Mouse (Mus musculus): ENCODE results near the gene C730034F03Rik. TPM values are rescaled to one million over a fixed set of nuclear protein-coding genes. Genes with fewer than 3 reads are reported as not detected.

C730034F03Rik gene
- polyA plus RNA-seq, 1 experiment from 2014 or later, result 1.7 TPM

DNA sequence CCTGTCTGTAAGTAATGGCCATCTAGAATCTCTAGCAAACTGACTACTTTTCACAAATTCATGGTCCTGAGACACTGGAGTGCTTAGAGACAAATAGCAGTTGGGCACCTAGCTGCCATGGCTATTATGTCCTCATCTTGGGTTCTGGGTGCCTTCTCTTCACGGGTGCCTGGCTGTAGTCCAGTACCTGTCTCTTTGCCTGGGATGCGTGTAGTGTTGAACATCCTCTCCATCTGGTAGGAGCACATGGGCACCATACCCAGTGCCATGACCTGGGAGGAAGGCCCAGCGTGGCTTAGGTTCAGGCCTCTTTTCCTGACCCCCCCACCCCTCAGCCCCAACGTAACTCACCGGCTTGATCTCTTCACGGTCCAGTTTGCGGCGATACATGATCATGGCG lies 7.5 kb upstream of the C730034F03Rik start:
- Histone ChIP-seq H3K9me3 (replicated peaks; ENCODE audit: low read length) (no peaks in the 10 kb centered on the region), H3K4me3 (replicated peaks; ENCODE audit: low read depth, low read length) (no peak overlapping the region), H3K36me3 (ENCODE audit: insufficient read depth, low read length) (peaks cover 12% of the 10 kb centered on the region; the same call in 1 of the 2 replicates), H3K27me3 (ENCODE audit: insufficient read depth, low read length) (no peaks in the 10 kb centered on the region), H3K4me2 (ENCODE audit: low read length) (no peak overlapping the region), H3K27ac (no peak overlapping the region), H3K4me1 (replicated peaks; ENCODE audit: insufficient read depth, low read length) (peaks cover 7% of the 10 kb centered on the region; the same call in 1 of the 2 replicates), H3K9ac (ENCODE audit: low read depth, low read length) (no peak overlapping the region)
- no peak for TF ChIP-seq CTCF (IDR thresholded peaks at IDR 0.05; ENCODE audit: low read depth)
- 85% methylated on average over 9 of the region's 9 CpGs for WGBS
- ATAC-seq (replicated peaks; ENCODE audit: low FRiP score, low read depth) (no peak), DNase-seq (ENCODE audit: low spot score) (no peak)

DNA sequence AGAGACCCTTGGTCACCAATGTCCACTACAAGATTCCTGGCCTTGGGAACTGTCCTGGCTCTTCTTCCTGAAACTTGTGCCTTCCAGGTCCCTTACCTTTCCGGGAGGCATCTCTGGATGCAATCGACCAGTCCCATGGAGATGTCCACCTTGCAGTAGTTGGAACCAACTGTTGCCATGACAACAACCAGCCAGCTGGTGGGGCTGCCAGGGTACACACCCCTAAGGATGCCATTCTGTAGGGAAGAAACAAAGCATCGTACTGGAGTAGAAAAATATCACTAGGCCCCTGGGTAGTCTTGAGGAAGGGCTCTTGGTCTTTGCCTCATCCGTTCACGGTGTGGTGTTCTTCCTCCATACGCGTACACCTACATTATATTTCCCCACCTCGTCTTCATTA lies 4.8 kb upstream of the C730034F03Rik start:
- Histone ChIP-seq H3K36me3 (ENCODE audit: insufficient read depth, low read length) (peaks cover 9% of the 10 kb centered on the region; the same call in 1 of the 2 replicates), H3K4me3 (replicated peaks; ENCODE audit: low read depth, low read length) (no peak overlapping the region), H3K27ac (no peak overlapping the region), H3K4me2 (ENCODE audit: low read length) (0 out of 2 replicates have a peak overlapping the region, but pooled peaks have one; percentile 34), H3K4me1 (replicated peaks; ENCODE audit: insufficient read depth, low read length) (peaks cover 15% of the 10 kb centered on the region; the same call in 1 of the 2 replicates), H3K9ac (ENCODE audit: low read depth, low read length) (no peak overlapping the region), H3K9me3 (replicated peaks; ENCODE audit: low read length) (no peaks in the 10 kb centered on the region), H3K27me3 (ENCODE audit: insufficient read depth, low read length) (no peaks in the 10 kb centered on the region)
- DNase-seq (ENCODE audit: low spot score), result no peak
- no peak for TF ChIP-seq CTCF (IDR thresholded peaks at IDR 0.05; ENCODE audit: low read depth)
- 85% methylated on average over 8 of the region's 8 CpGs for WGBS
- no peak for ATAC-seq (replicated peaks; ENCODE audit: low FRiP score, low read depth)

DNA sequence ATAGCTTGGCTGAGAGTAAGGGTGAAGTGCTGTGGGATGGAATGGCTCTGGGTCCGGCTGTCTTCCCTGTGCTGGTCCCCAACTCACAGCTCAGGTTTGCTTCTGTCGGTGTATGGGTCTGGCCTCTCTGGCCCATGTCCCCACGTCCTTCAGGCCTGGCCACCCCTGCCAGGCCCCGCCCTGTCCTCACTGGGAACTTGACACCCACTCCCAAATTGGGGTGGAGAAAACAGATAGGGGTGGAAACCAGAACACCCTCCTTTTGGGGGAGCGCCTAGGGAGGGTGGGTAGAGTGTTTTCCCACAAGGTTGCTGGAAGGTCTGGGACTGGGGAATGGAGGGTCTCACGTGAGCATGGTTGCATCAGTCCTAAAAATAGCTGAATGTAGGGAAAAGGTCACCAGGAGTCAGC lies 3.7 kb upstream of the C730034F03Rik start, which contains the start of gene Cpt1b:
Gene Cpt1b, minus strand, starts transcription at position 153 of the 411 bp plus-strand sequence.
- H3K9ac ChIP-seq (ENCODE audit: low read depth, low read length), result 0 out of 2 replicates have a peak within 1 kb of the TSS, but pooled peaks have one; percentile 32
- no peak within 1 kb of the TSS for H3K4me3 ChIP-seq (replicated peaks; ENCODE audit: low read depth, low read length)
- TF ChIP-seq CTCF (IDR thresholded peaks at IDR 0.05; ENCODE audit: low read depth), result no peak
- H3K36me3 ChIP-seq (ENCODE audit: insufficient read depth, low read length), result peaks cover 9% of the 10 kb centered on the region; the same call in 1 of the 2 replicates
- H3K27me3 ChIP-seq (ENCODE audit: insufficient read depth, low read length), result no peaks in the 10 kb centered on the region
- peaks cover 18% of the 10 kb centered on the region; the same call in 1 of the 2 replicates for H3K4me1 ChIP-seq (replicated peaks; ENCODE audit: insufficient read depth, low read length)
- H3K27ac ChIP-seq, result peak within 1 kb of the TSS; percentile 62; the same call in 1 of the 2 replicates
- DNase-seq (ENCODE audit: low spot score) (peak; percentile 27), ATAC-seq (replicated peaks; ENCODE audit: low FRiP score, low read depth) (0 out of 2 replicates have a peak, but pooled peaks have one; percentile 18)
- H3K9me3 ChIP-seq (replicated peaks; ENCODE audit: low read length), result no peaks in the 10 kb centered on the region
- peak within 1 kb of the TSS; percentile 34; the same call in 1 of the 2 replicates for H3K4me2 ChIP-seq (ENCODE audit: low read length)
- WGBS, result 30% methylated on average over 6 of the region's 6 CpGs

DNA sequence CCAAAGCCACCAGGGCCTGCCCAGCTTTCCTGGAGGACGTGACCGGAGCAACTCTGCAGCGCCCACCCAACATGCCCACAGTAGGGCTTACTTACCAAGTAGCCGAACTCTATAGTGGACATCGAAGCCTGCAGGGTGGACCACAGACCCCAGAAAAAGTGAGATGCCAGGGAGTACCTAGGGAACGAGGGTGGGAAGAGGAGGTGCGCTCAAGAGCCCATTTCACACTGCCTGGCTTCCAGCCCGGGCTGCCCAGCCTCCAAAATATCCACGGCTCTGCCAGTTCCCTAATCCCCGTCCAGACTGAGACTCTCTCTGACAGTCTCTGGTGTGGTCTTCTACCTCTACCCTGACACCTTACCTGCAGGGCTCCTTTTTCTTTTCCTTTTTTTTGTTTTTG lies 2.7 kb upstream of the C730034F03Rik start:
- 95% methylated on average over 10 of the region's 10 CpGs for WGBS
- Histone ChIP-seq H3K9me3 (replicated peaks; ENCODE audit: low read length) (no peaks in the 10 kb centered on the region), H3K36me3 (ENCODE audit: insufficient read depth, low read length) (peaks cover 9% of the 10 kb centered on the region; the same call in 1 of the 2 replicates), H3K4me1 (replicated peaks; ENCODE audit: insufficient read depth, low read length) (peaks cover 18% of the 10 kb centered on the region; the same call in 1 of the 2 replicates), H3K4me2 (ENCODE audit: low read length) (no peak overlapping the region), H3K27me3 (ENCODE audit: insufficient read depth, low read length) (no peaks in the 10 kb centered on the region), H3K9ac (ENCODE audit: low read depth, low read length) (no peak overlapping the region), H3K27ac (no peak overlapping the region), H3K4me3 (replicated peaks; ENCODE audit: low read depth, low read length) (no peak overlapping the region)
- TF ChIP-seq CTCF (IDR thresholded peaks at IDR 0.05; ENCODE audit: low read depth), result no peak
- ATAC-seq (replicated peaks; ENCODE audit: low FRiP score, low read depth) (no peak), DNase-seq (ENCODE audit: low spot score) (no peak)

DNA sequence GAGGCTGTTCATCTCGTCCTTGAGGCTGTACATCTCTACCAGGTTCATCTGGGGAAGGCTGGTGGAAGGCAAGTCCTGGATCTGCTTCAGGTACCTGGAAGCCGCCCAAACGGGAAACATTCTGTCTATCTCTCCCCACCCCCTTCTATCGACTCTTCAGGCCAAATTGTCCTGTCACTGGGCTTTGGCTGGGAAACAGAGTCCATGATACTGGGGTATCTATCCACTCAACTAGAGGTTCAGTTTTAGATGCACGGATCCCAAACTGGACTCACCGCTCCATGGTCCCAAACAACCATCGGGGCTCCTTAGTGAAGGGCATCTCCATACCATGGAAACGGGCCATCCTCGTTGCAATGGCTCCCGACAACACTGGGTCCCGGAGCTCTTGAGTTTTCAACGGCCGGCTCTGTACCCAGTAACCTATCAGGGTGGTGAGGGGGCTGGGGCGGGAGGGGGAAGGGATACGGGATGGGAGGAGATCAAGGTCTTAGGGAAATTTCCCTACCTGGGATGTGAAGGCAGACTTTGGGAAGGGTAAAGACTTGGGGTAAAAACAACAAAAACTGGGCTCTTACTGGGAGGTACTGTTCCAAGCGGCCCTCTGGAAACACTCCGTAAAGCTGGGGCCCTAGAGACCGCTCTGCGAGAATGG lies 1.1 kb upstream of the C730034F03Rik start:
- 87% methylated on average over 19 of the region's 19 CpGs for WGBS
- Histone ChIP-seq H3K9me3 (replicated peaks; ENCODE audit: low read length) (no peaks in the 10 kb centered on the region), H3K36me3 (ENCODE audit: insufficient read depth, low read length) (peaks cover 9% of the 10 kb centered on the region; the same call in 1 of the 2 replicates), H3K4me2 (ENCODE audit: low read length) (peak overlapping the region; percentile 73), H3K27me3 (ENCODE audit: insufficient read depth, low read length) (no peaks in the 10 kb centered on the region), H3K27ac (no peak overlapping the region), H3K9ac (ENCODE audit: low read depth, low read length) (peak overlapping the region; percentile 75; the same call in 1 of the 2 replicates), H3K4me1 (replicated peaks; ENCODE audit: insufficient read depth, low read length) (peaks cover 18% of the 10 kb centered on the region; the same call in 1 of the 2 replicates), H3K4me3 (replicated peaks; ENCODE audit: low read depth, low read length) (peak overlapping the region; percentile 68)
- TF ChIP-seq CTCF (IDR thresholded peaks at IDR 0.05; ENCODE audit: low read depth), result no peak
- no peak for DNase-seq (ENCODE audit: low spot score)
- no peak for ATAC-seq (replicated peaks; ENCODE audit: low FRiP score, low read depth)

DNA sequence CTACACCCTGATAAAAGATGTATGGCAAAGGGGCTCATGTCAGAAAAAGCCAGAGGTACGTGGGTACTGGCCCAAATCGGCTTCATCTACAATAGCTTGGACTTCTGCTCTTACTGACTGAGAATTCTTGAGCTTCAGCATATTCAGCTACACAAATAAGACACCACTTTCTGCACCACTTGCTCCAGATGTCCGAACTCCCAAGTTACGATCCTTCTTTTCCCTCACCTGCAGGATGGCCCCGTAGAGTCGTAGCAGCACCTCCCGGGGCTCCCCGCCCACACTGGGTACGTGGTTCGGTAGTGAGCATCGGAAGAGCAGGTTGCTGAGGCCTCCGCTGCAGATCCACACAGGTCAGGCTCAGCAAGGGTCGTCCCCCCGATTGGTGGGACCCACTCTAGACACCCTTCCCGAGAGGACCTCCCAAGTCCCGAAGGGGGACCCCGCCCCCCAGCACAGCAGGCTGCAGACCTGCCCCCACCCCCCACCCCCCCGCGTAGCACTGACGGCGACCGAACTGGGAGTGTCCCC lies 503 bp upstream of the C730034F03Rik start:
- peak overlapping the region; percentile 73 for H3K4me2 ChIP-seq (ENCODE audit: low read length)
- H3K4me1 ChIP-seq (replicated peaks; ENCODE audit: insufficient read depth, low read length), result peaks cover 18% of the 10 kb centered on the region; the same call in 1 of the 2 replicates
- WGBS, result 5% methylated on average over 22 of the region's 22 CpGs
- DNase-seq (ENCODE audit: low spot score) (no peak), ATAC-seq (replicated peaks; ENCODE audit: low FRiP score, low read depth) (peak; percentile 37)
- peak overlapping the region; percentile 68 for H3K4me3 ChIP-seq (replicated peaks; ENCODE audit: low read depth, low read length)
- peak overlapping the region; percentile 20; the same call in 1 of the 2 replicates for H3K27ac ChIP-seq
- peaks cover 9% of the 10 kb centered on the region; the same call in 1 of the 2 replicates for H3K36me3 ChIP-seq (ENCODE audit: insufficient read depth, low read length)
- H3K27me3 ChIP-seq (ENCODE audit: insufficient read depth, low read length), result no peaks in the 10 kb centered on the region
- H3K9ac ChIP-seq (ENCODE audit: low read depth, low read length), result peak overlapping the region; percentile 75
- no peaks in the 10 kb centered on the region for H3K9me3 ChIP-seq (replicated peaks; ENCODE audit: low read length)
- TF ChIP-seq CTCF (IDR thresholded peaks at IDR 0.05; ENCODE audit: low read depth), result no peak

All from kidney, postnatal 0 days (tissue).